Mouse (Mus musculus): Measurements from ENCODE around the gene Ankrd61. TPM values are rescaled to one million over a fixed set of nuclear protein-coding genes. Genes with fewer than 3 reads are reported as not detected.

Ankrd61 gene
- polyA plus RNA-seq, 1 experiment = 0.89 TPM

DNA sequence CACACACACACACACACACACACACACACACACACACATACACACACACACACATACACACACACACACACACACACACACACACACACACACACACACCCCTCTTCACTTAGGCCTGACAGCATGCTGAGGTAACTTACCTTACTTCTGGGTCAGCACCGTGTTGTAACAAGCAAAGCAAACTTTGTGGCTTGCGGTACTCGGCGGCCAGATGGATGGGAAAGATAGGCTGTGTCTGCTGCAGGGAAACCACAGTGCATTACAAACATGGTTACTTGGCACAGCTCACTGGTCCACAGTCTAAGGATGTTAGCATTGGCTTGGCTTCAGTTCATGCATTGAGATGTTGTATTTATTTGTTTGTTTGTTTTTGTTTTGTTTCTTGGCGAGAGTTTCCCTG, 4.1 kb downstream of the Ankrd61 start:
- DNase-seq (ENCODE audit: low read depth) = no peak

DNA sequence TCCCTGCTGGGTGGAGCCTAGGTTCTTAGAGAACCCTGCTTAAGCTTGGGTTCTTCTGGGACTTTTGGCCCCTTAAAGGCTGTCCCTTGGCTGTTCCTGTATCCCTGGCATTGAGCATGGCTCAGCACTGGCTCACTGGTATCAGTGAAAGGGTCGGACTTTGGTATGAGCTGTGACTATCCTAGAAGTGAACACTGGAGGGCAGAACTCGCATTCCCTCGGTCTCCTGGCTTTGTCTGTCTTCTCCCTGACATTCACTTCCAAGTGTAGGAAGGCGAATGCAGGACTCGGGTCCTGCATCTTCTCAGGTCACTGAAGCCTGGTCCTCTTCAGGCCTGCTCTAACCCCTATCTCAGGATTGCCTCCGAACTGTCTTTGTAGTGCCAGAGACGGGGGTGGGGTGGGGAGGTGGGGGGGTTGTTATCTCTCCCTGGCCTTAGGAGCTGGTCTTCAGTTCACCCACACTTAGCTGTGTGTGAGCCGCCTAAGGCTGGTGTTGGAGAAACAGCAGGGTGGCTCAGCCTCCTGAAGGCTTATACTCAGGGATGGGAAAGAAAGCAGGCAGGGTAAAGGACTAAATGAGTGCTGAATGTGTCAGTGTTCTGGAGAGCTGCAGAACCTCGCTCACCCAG, 5.1 kb downstream of the Ankrd61 start:
- no peak for DNase-seq (ENCODE audit: low read depth)

DNA sequence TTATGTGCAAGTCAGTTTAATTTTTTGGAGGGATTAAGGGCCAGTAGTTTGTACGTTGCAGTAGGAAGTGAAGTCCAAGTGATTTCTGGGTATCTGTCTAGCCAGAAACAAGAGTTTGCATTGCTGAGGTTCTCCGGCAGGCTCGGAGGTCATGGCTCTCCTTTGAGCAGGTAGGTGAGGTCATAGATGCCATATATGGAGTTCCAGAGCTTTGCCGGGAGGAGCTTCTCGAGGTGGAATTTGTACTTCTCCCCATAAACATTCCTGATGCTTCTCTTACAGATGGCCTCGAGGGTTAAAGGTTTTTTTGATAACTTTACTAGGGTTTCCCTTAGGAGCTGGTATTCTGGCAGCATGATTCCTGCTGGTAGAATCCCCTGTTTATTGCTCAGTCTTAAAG, 6.7 kb downstream of the Ankrd61 start:
- no peak for DNase-seq (ENCODE audit: low read depth)

DNA sequence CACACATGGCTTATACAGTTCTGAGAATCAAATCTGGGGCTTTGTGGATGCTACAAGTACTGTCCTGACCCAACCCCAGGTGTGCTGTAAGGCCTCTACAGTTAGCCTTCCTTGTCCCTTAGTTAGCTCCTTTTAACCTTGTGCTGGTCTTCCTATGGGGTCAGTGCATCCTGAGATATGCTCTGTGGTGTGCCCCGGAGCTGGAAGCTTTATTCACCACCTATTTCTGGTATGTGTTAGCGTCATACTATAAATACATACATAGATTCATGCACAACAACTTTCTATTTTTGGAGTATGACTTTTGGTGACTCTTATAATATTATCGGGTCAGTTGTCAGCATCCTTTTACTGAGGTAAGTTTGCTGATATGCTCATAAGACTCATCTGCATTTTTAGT, 12.2 kb downstream of the Ankrd61 start:
- no peak for DNase-seq (ENCODE audit: low read depth)

DNA sequence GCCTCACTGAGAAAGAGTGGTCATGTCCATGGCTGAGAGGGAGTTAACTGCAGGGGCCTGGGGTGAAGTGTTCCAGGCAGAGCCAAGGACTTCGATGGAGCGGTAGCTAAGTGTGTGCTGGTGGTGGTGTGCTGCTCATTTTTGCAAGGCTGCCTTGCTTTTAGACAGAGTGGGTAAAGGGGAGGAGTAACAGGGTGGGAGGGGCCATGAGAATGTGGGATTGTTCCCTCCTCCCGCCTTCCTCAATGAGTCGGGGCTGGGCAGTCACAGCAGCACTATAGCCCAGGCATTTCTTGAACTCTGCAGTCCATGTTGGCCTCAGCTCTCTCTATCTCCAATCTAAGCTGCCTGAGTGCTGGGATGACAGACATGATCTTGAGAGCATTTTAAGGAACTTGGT, 22.9 kb downstream of the Ankrd61 start:
- no peak for DNase-seq (ENCODE audit: low read depth)

DNA sequence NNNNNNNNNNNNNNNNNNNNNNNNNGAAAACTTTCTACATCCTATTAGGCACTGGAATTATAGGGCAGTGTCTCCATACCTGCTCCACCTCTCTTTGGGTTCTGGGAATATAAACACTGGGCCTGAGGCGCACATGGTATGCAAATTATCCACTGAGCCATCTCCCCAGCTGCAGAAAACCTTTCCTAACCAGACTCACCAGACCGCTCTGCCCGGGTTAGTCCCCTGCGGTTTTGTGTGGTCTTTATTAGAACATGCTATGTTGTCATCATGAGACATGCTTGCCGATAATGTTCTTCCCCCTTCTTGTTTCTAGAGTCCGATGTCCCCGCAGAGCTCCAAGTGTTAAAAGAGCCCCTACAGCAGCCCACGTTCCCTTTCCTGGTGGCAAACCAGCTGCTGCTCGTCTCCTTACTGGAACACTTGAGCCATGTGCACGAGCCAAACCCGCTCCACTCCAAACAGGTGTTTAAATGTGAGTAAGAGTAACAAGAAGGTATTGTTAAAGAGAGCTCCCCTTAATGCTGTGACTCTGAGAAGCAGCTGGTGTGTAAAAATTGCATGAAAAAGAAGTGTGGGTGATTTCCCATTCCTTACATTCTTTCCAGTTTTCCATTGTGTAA, 25.8 kb downstream of the Ankrd61 start:
- DNase-seq (ENCODE audit: low read depth) = no peak

Other genes with a start within 250 kb of the Ankrd61 start
- 5.6 and 8.6 TPM in 2 replicates for gene Usp42, start 165.4 kb downstream of the Ankrd61 start, polyA plus RNA-seq (2012; rRNA removed)
- 15.4 and 16.7 TPM in 2 replicates for gene Eif2ak1, start 79.9 kb downstream of the Ankrd61 start, polyA plus RNA-seq (2012; rRNA removed)
- gene Aimp2, start 12.2 kb upstream of the Ankrd61 start, polyA plus RNA-seq (2012; rRNA removed) = 38.5 and 41.5 TPM in 2 replicates
- gene Pms2, start 12.3 kb upstream of the Ankrd61 start, polyA plus RNA-seq (2012; rRNA removed) = 3.6 and 4.0 TPM in 2 replicates
- gene Gm42421, start 30.5 kb upstream of the Ankrd61 start, polyA plus RNA-seq (2012; rRNA removed) = 0.24 TPM in 1 of 2 replicates, not detected in the other
- gene Rsph10b, start 35.4 kb upstream of the Ankrd61 start, polyA plus RNA-seq (2012; rRNA removed) = 2.0 and 2.8 TPM in 2 replicates
- 18.0 and 18.2 TPM in 2 replicates for gene Ccz1, start 117.2 kb upstream of the Ankrd61 start, polyA plus RNA-seq (2012; rRNA removed)
- not detected in 2 replicates for gene Ocm, start 129.0 kb upstream of the Ankrd61 start, polyA plus RNA-seq (2012; rRNA removed)
- gene Lmtk2, start 202.8 kb upstream of the Ankrd61 start, polyA plus RNA-seq (2012; rRNA removed) = 11.7 and 13.1 TPM in 2 replicates

Measured in gonadal fat pad, adult 2 months (tissue).